Mouse (Mus musculus) c-Kit-positive CD71-positive TER-119-negative erythroid progenitor cells, embryonic 14.5 days (primary cell): Measurements from ENCODE around the gene Phf21b.
"Not testable (repeated sequence)": the region's sequence is repeated elsewhere in the genome, so short reads cannot be mapped to it uniquely, and the experiment has no call there.

ENCODE experiments used
- DNase-seq: peaks from one replicate; pipeline ENCODE4 v3.0.0-alpha.2; 2013; ENCODE audit warnings: low read depth

Gene Phf21b

DNA sequence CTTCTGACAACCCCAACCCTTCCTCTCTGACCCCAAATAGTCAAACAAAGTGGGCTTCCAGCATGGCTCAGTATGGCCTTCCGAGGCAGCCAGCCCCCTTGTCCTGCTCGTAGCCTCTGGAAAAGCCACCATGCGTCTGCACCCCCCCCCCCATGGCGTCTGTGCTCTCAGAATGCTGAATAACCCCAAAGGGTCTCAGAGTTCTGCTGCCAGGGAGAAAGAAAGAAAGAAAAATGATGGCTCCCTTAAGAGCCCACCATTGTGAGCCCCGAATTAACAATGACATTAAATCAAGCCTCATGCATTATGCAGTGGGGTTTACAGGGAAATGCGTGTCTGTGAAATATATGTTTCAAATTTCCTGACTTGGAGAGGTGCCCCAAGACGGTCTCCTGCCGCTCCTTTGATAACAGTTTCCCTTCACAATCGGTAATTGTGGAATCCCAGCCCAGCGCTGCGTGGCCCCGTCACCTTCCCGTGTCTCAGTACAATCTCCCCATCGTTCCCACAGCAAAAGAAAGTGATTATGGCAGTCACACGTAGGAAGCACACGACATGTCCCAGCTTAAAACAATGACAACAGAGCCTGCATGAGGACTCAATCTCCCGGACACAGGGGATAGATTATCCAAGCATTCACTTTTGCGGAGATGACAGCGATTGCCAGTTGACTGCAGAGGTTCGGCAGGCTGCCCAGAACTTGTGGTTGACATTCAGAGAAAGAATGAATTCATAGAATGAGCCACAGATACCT, 80.3 kb downstream of the Phf21b start:
- no peak for DNase-seq

DNA sequence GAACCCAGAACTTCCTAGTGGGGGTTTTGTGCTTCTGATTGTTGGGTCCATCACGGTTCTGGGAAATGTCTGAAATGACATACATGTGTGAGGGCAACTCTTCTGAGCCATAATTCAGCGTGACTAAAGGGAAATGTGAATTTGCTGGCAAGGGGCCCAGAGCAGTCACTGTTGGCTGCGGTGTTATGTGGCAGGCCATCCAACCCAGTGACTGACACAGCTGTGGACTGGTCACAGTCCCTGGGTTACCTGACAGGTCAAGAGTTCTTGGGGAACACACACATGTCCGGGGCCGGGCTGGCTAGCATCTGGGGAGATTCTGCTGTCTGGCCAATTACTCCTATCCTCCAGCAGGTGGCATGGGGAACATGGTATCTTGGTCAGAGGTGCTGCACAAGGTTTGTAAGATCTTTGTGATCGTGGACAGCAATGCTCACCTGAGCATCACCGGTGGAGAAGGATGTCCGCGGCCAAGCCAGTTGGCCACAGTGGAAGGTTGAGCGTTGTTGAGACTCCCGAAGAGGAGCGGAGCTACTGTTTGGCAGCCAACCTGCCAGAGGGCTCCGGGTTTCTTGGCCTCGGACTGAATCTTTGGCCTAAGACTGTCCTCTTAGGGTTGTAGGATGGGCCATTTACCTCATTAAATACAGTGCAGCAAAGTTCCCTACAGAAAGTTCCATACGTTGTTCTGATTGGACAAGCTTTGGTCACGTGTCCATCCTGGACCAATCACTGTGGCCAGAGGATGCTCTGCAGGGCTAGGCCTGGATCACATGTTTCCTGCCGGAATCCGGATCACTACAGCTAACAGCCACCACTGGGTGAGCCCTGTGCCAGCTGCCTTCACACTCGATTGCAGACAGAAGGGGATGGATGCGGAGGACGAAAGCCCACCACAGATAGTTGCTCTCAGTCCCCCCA, 83.4 kb downstream of the Phf21b start:
- DNase-seq, result no peak

DNA sequence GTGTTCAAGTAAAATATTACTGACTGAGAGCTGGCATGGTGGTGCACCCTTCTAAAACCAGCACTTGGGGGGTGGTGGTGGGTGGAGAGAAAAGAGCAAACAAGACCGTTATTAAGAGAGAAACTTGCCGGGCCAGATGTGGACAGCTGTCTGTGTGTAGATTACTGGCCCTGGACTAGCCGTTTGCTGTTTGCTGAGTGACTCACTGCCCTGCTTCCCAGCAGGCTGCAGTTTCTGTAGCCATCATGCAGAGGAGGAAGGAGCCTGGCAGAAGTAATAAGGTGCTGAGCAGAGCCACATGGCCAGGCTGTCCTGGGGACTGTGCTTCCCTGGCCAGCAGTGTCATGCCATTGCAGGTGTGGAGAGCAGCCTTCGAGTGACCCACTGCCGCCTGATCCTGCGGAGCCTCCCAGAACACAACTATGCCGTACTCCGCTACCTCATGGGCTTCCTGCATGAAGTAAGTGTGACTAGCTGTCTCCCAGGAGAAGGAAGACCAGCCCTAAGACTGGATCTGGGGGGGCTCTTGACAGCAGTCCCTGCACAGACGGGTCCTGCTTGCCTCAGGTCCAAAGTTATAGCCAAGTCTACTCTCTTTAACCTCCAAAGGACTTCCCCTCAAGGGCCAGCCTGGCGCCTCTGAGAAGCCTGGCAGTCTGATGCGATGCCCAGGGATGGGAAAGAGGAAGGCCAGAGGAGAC, 86.1 kb downstream of the Phf21b start:
- DNase-seq, result no peak

DNA sequence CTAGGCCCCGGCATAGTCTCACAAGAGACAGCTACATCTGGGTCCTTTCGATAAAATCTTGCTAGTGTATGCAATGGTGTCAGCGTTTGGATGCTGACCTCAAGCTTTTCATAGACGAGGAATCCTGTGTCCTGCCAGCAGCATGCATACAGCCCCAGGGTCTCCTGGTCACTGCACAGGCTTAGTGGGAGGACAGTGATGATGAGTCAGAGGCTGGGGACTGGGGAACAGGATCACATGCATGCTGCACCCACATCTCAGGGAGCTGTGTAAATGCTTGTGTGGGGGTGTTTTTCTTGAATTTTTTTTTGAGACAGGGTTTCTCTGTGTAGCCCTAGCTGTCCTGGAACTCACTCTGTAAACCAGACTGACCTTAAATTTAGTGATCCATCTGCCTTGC, 87.3 kb downstream of the Phf21b start:
- DNase-seq, result not testable (repeated sequence)

DNA sequence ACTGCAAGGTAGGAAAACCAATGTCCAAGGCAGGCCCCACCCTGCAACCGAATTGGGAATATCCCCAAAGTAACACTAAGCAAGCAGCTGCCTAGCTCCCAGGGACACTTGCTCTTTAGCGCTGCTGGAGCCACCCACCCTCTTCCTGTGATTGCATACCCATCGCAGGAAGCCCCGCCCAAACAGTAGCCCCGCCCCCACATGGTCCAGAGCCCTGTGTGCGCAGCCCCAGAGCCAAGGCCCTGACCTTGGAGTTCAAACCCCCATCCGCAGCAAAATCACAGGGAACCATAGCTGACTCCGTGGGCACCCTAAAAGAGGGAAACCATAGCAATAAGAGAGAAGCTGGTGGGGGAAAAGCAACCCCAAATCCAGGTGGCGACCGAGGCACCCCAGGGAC, 89.2 kb downstream of the Phf21b start:
- DNase-seq, result no peak

DNA sequence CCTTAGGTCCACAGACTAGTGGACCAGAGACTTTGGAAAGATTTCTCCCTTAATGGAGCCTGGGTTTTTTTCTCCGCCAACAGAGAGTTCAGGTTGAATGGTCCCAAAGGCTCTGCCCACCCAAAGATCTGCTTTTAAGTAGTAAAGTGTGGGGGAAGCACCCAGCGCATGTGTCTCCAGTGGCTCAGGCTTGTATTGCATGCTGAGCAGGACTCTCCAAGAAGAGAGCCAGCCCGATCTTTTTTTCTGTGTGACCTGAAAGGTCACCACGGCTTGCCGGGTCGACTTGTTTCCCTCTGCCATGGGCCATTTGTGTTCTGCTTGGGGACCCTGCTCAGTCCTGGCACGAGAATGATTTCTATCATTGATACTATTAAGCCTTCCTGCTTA, 92.4 kb downstream of the Phf21b start:
- no peak for DNase-seq

DNA sequence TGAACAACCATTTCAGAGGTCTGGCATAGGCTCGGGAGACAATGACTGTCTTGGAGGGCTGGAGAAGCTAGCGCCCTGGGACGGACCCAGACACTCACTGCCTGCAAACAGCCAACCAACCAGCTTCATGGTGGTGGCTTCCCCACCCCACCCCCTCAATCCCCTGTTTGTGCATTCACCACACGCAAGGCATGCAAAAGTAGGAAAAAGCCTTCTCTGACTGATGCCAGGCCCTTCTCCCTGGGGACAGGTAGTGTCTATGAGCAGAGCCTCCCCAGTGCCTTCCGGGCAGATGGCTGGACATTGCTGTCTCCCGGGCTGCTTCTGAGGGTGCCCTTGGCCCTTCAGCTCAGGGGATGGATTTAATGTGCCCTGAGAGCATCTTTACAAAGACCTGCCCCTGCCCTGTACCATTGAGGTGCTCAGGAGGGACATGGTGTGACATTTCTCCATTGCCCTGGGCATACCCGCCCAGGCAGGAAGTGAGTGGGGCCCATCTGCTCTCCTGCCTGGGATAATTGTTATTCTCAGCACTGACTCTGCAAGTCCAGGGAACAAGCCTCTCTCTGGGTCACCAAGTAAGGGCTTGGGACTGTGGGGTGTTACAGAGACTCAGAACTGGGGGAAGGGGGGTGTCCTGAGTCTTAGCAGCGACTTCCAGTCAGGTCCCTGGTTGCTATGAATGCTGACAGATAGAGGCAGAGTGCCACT, 93.0 kb downstream of the Phf21b start:
- no peak for DNase-seq

DNA sequence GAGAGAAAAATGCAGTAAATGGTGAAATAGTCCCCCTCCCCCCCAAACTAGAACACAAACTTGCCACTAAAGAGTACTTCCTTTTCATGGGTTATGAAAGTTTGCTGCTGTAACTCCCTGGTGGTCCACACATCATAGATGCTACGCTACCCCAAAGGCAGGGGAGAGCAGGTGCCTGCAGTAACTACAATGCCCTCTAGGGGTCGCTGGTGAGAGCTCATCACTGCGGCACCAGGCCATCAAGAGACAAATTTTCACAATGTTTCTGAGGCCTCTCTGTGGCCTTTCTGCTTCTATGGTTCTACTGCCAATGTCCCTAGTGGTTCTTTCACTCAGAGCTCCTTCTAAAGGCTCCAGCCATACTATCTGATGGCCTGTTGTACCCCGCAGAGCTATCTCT, 97.4 kb downstream of the Phf21b start:
- peak; percentile 10 for DNase-seq

DNA sequence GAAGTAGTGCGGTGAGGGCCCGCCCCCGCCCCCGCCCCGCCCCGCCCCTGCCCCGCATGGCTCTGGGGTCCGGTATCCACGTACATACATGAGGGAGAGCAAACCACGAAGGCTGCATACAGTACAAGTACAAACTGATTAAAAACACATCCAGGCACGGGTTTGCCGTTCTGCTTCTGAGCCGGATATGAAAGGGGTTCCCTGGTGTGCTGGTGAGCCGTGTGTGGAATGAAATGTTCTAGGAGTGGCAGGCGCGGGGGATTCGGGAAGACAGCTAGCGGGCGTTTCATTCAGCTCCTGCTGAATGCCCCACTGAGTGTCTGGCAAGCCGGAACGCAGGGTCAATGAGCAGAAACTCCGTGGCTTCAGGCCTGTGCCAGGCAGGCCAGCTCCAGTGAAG, 99.4 kb downstream of the Phf21b start:
- no peak for DNase-seq

DNA sequence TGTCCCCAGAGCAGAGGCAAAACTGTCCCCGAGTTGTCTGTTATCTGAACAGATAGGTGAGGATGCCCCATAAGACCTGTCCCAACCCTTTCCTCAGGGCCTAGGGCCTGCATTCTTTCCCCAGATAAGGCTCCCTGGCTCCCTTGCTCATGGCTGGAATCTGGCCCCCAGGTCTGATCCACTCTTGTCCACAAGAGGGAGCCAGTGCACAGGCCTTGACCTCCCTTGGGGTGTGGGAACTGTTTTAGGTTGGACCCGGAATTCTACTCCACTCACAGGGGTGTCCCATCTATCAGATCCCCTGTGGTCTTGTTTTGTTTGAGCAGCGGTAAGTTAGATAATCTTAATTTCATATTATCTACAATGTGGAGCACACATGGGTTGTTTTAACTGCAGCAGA, 100.9 kb downstream of the Phf21b start:
- peak; percentile 25 for DNase-seq

DNA sequence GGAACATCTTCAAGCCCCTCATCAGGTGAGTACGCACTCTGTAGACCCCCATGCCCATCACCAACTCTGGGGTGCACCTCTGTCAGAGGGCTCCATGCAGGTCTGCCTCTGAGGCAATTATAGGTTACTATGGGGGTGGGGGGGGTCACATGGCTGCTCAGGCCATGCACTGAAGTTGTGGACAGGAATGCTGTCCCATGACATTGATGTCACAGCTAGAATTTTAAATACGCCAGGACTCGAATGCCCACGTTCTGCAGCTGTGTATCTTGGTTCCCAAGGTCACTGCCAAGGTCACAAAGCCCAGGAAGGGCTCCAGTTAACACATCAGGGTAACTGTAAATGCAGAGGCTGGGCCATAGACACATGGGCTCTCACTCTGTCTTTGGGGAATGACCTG, 110.0 kb downstream of the Phf21b start:
- DNase-seq, result no peak

DNA sequence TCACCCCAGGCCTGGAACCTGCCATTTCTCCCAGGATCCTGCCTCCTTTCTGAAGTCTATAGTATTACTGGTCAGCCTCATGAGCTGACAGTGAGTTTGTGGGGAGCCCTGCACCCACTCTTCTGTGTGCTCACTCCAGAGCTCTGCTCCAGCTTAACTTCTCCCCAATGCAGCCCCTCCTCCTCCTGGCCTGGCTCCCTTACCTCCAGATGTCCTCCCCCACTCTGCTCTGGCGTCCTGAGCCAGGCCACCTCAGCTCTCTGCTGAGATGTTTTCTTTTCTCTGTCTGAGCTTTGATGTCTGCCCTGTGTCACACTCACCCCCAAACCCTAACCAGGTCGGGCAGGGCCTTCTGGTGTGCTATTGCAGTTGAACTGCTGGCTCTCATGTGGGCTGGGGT, 111.5 kb downstream of the Phf21b start:
- DNase-seq, result no peak

DNA sequence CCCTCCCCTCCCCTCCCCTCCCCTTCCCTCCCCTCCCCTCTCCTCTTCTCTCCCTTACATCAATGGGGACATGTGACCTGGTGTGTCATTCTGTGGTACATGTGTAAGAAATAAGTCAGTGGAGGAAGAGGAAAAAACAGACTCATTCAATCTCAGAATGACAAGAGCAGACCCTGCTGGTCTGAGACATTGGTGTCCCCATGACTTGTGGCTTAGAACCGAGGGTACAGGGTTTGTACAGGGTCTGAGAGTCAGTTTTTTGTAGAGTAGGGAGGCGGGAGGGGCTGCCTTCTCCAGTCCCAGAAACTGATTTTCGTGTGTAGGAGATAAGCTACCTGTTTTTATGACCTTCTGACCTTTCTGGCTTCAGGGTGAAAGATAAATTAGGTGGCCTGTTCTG, 112.5 kb downstream of the Phf21b start:
- no peak for DNase-seq

DNA sequence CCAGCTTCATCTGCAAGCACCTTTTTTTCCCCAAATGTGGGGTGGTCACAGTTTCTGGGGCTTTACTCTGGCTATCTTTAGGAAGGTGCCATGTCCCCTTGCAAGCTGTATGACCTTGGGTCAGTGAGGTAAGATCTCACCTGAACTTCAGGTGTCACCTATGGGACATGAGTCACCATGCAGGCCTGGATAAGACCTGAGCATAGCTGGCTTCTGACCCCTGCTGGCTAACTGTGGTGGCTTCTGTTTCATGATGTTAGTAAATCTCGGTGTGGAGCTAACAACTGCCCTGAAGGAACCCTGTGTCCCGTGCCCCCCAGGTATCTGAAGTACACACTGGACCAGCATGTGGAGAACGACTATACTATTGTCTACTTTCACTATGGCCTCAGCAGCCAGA, 114.3 kb downstream of the Phf21b start:
- no peak for DNase-seq

DNA sequence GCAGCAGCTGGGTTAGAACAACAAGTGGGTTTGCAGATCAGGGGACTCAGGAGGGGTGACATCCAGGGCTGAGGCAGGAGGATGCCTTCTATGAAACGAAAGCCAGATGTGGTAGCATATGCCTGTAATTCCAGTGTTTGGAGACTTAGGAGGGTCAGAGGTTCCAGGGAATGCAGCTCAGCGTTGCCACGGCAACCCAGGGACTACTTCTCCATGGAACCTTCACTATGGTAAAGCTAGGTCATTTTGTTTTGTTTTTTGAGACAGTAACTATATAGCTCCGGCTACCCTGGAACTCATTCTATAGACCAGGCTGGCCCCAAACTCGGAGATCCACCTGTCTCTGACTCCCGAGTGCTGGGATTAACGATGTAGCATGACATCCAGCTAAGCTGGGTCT, 117.6 kb downstream of the Phf21b start:
- no peak for DNase-seq

DNA sequence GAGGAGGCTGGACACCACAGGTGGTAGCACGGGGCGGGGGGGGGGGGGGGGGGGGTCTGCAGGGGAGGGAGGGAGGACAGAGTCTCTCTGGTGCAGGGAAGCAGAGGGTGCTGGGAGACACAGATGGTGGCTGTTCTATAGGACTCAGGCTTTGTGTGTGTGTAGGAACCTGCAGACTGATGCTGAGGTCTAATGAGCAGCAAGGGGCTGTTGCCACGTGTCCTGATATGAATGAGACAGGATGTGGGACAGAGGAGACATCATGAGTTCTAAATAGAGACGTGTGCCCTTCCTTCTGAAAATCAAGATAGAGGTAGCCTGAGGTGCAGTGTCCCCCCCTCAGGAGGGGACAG, 118.9 kb downstream of the Phf21b start:
- no peak for DNase-seq

DNA sequence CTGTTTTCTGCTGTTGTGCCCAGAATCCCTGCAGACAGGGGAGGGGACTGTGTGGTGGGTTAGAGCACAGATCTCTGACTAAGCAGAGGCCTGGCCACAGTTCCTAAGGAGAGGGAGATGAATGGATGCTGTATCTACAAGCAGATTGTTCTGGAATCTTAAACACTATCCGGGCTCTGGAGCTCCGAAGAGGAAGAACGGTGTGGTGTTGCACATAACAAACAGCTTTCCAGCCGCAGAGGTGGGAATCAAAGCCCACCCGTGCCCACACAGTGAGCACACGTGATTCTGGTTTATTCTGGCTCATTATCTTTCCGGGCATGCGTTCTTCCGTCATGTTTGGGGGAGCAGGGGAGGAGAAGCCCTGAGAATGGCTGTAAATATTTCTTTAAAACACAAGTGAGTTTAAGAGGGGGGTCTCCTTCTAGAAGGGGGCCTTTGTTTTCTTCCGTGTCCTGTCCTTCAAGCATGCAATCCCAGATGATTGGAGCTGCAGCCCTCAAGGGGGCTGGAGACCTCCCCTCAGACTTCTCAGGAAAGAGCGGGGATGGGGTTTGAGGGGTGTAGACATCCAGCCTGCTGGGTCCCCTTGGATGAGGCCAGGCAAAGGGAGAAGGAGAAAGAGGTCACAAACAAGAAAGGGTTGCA, 119.4 kb downstream of the Phf21b start:
- DNase-seq, result no peak
